Mouse (Mus musculus) ES-Bruce4 (cell line): Measurements from ENCODE around the gene Vmn2r118. TPM values are rescaled to one million over a fixed set of nuclear protein-coding genes. Genes with fewer than 3 reads are reported as not detected.

Source experiments
- H3K27ac ChIP-seq: 2 replicates; pipeline ENCODE4 v1.5.1; 2012; ENCODE audit warnings: low read length, inconsistent platforms; ENCODE audit not compliant: insufficient read depth
- H3K27me3 ChIP-seq: 2 replicates; pipeline ENCODE4 v1.6.1; 2012; ENCODE audit warnings: mild to moderate bottlenecking, low read length, inconsistent platforms; ENCODE audit not compliant: control insufficient read depth, poor library complexity, insufficient read depth, severe bottlenecking
- H3K36me3 ChIP-seq: 2 replicates; pipeline ENCODE4 v1.6.1; 2012; ENCODE audit warnings: inconsistent platforms, mild to moderate bottlenecking, low read length, moderate library complexity; ENCODE audit not compliant: control insufficient read depth, poor library complexity, insufficient read depth, severe bottlenecking
- H3K4me1 ChIP-seq: one replicate; pipeline ENCODE4 v1.8.1; 2011; ENCODE audit warnings: low read length; ENCODE audit not compliant: control insufficient read depth, insufficient read depth
- H3K4me3 ChIP-seq: 2 replicates; pipeline ENCODE4 v1.5.1; 2011; ENCODE audit warnings: low read depth, mild to moderate bottlenecking, low read length
- H3K9ac ChIP-seq: 2 replicates; pipeline ENCODE4 v1.6.1; 2012; ENCODE audit warnings: low read depth, mild to moderate bottlenecking, inconsistent platforms; ENCODE audit not compliant: poor library complexity, severe bottlenecking
- H3K9me3 ChIP-seq: replicated peaks from 2 replicates; pipeline ENCODE4 v1.6.1; 2012; ENCODE audit warnings: mild to moderate bottlenecking, low read length, inconsistent platforms; ENCODE audit not compliant: control insufficient read depth, poor library complexity, insufficient read depth, severe bottlenecking
- CTCF ChIP-seq: IDR thresholded peaks from one replicate; pipeline ENCODE4 v1.8.1; 2011; ENCODE audit warnings: low read depth, low read length
- EP300 ChIP-seq: IDR thresholded peaks from 2 replicates; pipeline ENCODE4 v1.6.1; 2011; ENCODE audit warnings: low read depth, low read length; ENCODE audit not compliant: insufficient read depth
- POLR2A ChIP-seq: IDR thresholded peaks from one replicate; pipeline ENCODE4 v1.8.1; 2011; ENCODE audit warnings: low read length; ENCODE audit not compliant: insufficient read depth
- polyA plus RNA-seq: library from polyadenylated mRNA; stranded (reverse); fragments of >200 nt; gene quantifications from 2 replicates; pipeline ENCODE4 v1.2.4, GENCODE M21; 2011; ENCODE audit warnings: low read depth; ENCODE audit not compliant: missing spikeins, insufficient read depth, insufficient read length

The Vmn2r118 gene
- polyA plus RNA-seq: not detected in 2 replicates

GRCm38 (mm10) chr17:55625092-55625491, at the start of gene Vmn2r118:
Gene Vmn2r118, minus strand, starts transcription at chr17:55625192.
- Histone ChIP-seq H3K9me3 (no peaks in the 10 kb centered on the region), H3K9ac (no peak within 1 kb of the TSS), H3K36me3 (no peaks in the 10 kb centered on the region), H3K4me1 (no peaks in the 10 kb centered on the region), H3K27ac (no peak within 1 kb of the TSS), H3K27me3 (no peaks in the 10 kb centered on the region), H3K4me3 (no peak within 1 kb of the TSS)
- TF ChIP-seq EP300 (no peak), CTCF (no peak), POLR2A (no peak)

GRCm38 (mm10) chr17:55661099-55661498, 36.1 kb upstream of the Vmn2r118 start:
- Histone ChIP-seq H3K9me3 (no peaks in the 10 kb centered on the region), H3K27ac (no peak overlapping the region), H3K27me3 (no peaks in the 10 kb centered on the region), H3K9ac (no peak overlapping the region), H3K4me3 (no peak overlapping the region), H3K36me3 (no peaks in the 10 kb centered on the region; the same call in 1 of the 2 replicates), H3K4me1 (no peaks in the 10 kb centered on the region)
- TF ChIP-seq POLR2A (no peak), CTCF (no peak), EP300 (no peak)

- Histone ChIP-seq H3K27ac (no peak overlapping the region), H3K9ac (no peak overlapping the region), H3K4me3 (no peak overlapping the region), H3K4me1 (no peaks in the 10 kb centered on the region), H3K9me3 (no peaks in the 10 kb centered on the region), H3K36me3 (no peaks in the 10 kb centered on the region), H3K27me3 (no peaks in the 10 kb centered on the region)
- TF ChIP-seq POLR2A: no peak
- no peak for TF ChIP-seq EP300
- TF ChIP-seq CTCF: no peak
Observed at GRCm38 (mm10) chr17:55590838-55591237, 34.2 kb downstream of the Vmn2r118 start.

GRCm38 (mm10) chr17:55561774-55562173, 63.2 kb downstream of the Vmn2r118 start:
- no peaks in the 10 kb centered on the region for H3K4me1 ChIP-seq
- no peaks in the 10 kb centered on the region for H3K36me3 ChIP-seq
- no peak overlapping the region for H3K27ac ChIP-seq
- TF ChIP-seq EP300 (no peak), CTCF (no peak)
- H3K9me3 ChIP-seq: no peaks in the 10 kb centered on the region
- no peak overlapping the region for H3K9ac ChIP-seq
- H3K27me3 ChIP-seq: no peaks in the 10 kb centered on the region; the same call in 1 of the 2 replicates
- H3K4me3 ChIP-seq: no peak overlapping the region

- TF ChIP-seq EP300 (no peak), POLR2A (no peak), CTCF (no peak)
- Histone ChIP-seq H3K27me3 (no peaks in the 10 kb centered on the region), H3K27ac (no peak overlapping the region), H3K4me3 (no peak overlapping the region), H3K36me3 (no peaks in the 10 kb centered on the region), H3K9me3 (no peaks in the 10 kb centered on the region), H3K9ac (no peak overlapping the region), H3K4me1 (peaks cover 3% of the 10 kb centered on the region)
Observed at GRCm38 (mm10) chr17:55548476-55548875, 76.5 kb downstream of the Vmn2r118 start.

Other genes with a start within 250 kb of the Vmn2r118 start
- 0.35 and 0.45 TPM in 2 replicates for gene St6gal2, start 179.8 kb downstream of the Vmn2r118 start, polyA plus RNA-seq
- gene Pot1b, start 87.4 kb upstream of the Vmn2r118 start, polyA plus RNA-seq: 17.8 and 21.0 TPM in 2 replicates
- gene Adgre4, start 124.8 kb upstream of the Vmn2r118 start, polyA plus RNA-seq: not detected in 2 replicates